15 mouse cellular contexts compared by ENCODE assay signal in genomic region chr17:67159611-67160010, GRCm38 (mm10).
A peak's percentile ranks its signal among the peaks of the same experiment; 100 is the strongest.
DNase-seq lines count a peak whose midpoint lies in the region; TF ChIP-seq lines count a peak whose summit lies in the region.
"Had no signal": no experiment of that assay in that cellular context is flagged by ENCODE, and none has a peak within 500 bp of the region (broad histone marks: within the 10 kb centered on the region; RNA-seq: fewer than 3 reads in every experiment).

No protein-coding gene starts in this region.

- H3K4me3 ChIP-seq in layer of hippocampus, adult 2 months, result no peak overlapping the region
- H3K4me3 ChIP-seq: heart, embryonic 12.5 days; limb, embryonic 10.5 days; liver, embryonic 15.5 days had no signal

- peak; percentile 22 for DNase-seq in gastrocnemius, postnatal 25 days
- DNase-seq in gastrocnemius, postnatal 4 days (ENCODE audit: low spot score in 2 of 2), result no peak
- DNase-seq in adipocyte (ENCODE audit: low spot score), result peak; percentile 13
- DNase-seq in layer of hippocampus, adult 2 months (ENCODE audit: low spot score in 2 of 2), result peak; percentile 47 to 68
- peak; percentile 38 for DNase-seq in lung, postnatal 10 days
- DNase-seq in spleen, postnatal 4 days (ENCODE audit: low spot score in 2 of 2), result no peak
- DNase-seq in Muller cell, postnatal 12 days (ENCODE audit: inconsistent ontology term), result no peak
- DNase-seq: cerebellum, adult 11-12 months; heart, postnatal 36 days; kidney, adult 18-20 months; right cerebral cortex, postnatal 4 days; thymus, adult 18-20 months had no signal

- no peak for TF ChIP-seq CTCF in layer of hippocampus, adult 2 months (conservative IDR thresholded peaks at IDR 0.05)

- no peak overlapping the region for H3K27ac ChIP-seq in layer of hippocampus, adult 2 months
- H3K27ac ChIP-seq: limb, embryonic 10.5 days; liver, embryonic 15.5 days had no signal

Comparison
In these comparisons a context has a peak if more than half of its experiments do, and no peak if none do; other contexts are left out.
1. DNase-seq: peak in gastrocnemius, postnatal 25 days (single experiment), adipocyte (single experiment), layer of hippocampus, adult 2 months (2 of 2) and lung, postnatal 10 days (single experiment); none in gastrocnemius, postnatal 4 days (0 of 2), spleen, postnatal 4 days (0 of 2) and Muller cell, postnatal 12 days (single experiment).